In genomic region chr4:127023201-127023600, GRCm38 (mm10) we compare ENCODE assay signal across 9 mouse cellular contexts. TPM values are rescaled to one million over a fixed set of nuclear protein-coding genes. Genes with fewer than 3 reads are reported as not detected.
DNase-seq lines count a peak whose midpoint lies in the region; ATAC-seq and TF ChIP-seq lines count a peak whose summit lies in the region.
"Had no signal": no experiment of that assay in that cellular context is flagged by ENCODE, and none has a peak within 500 bp of the region (broad histone marks: within the 10 kb centered on the region; RNA-seq: fewer than 3 reads in every experiment).

No protein-coding gene starts in this region.

- WGBS in kidney, adult 2 months, result under 1% methylated on average over 9 of the region's 9 CpGs
- WGBS in bone marrow, adult 2 months, result 1% methylated on average over 9 of the region's 9 CpGs
- 3% methylated on average over 9 of the region's 9 CpGs for WGBS in hindbrain, embryonic 14.5 days
- under 1% methylated on average over 9 of the region's 9 CpGs for WGBS in midbrain, embryonic 14.5 days

- no peak for TF ChIP-seq POLR2A in kidney, adult 2 months (IDR thresholded peaks at IDR 0.05; ENCODE audit: low read depth, low read length)
- no peak for TF ChIP-seq POLR2A in bone marrow, adult 2 months (IDR thresholded peaks at IDR 0.05; ENCODE audit: borderline replicate concordance, control insufficient read depth, low read depth, low read length)

- H3K9ac ChIP-seq in hindbrain, embryonic 14.5 days, result peak overlapping the region; percentile 100
- peak overlapping the region; percentile 100; the same call in 1 of the 2 replicates for H3K9ac ChIP-seq in midbrain, embryonic 14.5 days (replicated peaks; ENCODE audit: low read length)

- H3K9me3 ChIP-seq in hindbrain, embryonic 14.5 days (ENCODE audit: control insufficient read depth, low read length), result no peaks in the 10 kb centered on the region
- no peaks in the 10 kb centered on the region for H3K9me3 ChIP-seq in midbrain, embryonic 14.5 days (ENCODE audit: control insufficient read depth, low read length)

- H3K4me3 ChIP-seq in kidney, adult 2 months (ENCODE audit: insufficient read depth, low read depth, low read length), result peak overlapping the region; percentile 72
- H3K4me3 ChIP-seq in bone marrow, adult 2 months (replicated peaks; ENCODE audit: control insufficient read depth, low read depth, low read length), result peak overlapping the region; percentile 88
- peak overlapping the region; percentile 100 for H3K4me3 ChIP-seq in hindbrain, embryonic 14.5 days (replicated peaks; ENCODE audit: low read length)
- H3K4me3 ChIP-seq in midbrain, embryonic 14.5 days (replicated peaks; ENCODE audit: low read depth, low read length), result peak overlapping the region; percentile 100

- H3K4me2 ChIP-seq in hindbrain, embryonic 14.5 days (replicated peaks), result peak overlapping the region; percentile 86
- peak overlapping the region; percentile 92 for H3K4me2 ChIP-seq in midbrain, embryonic 14.5 days (ENCODE audit: low read length)

- TF ChIP-seq CTCF in kidney, adult 2 months (conservative IDR thresholded peaks at IDR 0.05; ENCODE audit: insufficient read depth, insufficient read length, low read depth, low read length), result no peak
- no peak for TF ChIP-seq CTCF in bone marrow, adult 2 months (IDR thresholded peaks at IDR 0.05; ENCODE audit: control insufficient read depth, insufficient read depth, low read length)

- H3K27ac ChIP-seq in kidney, adult 2 months (ENCODE audit: insufficient read depth, low read depth, low read length), result no peak overlapping the region
- no peak overlapping the region for H3K27ac ChIP-seq in bone marrow, adult 2 months (ENCODE audit: control insufficient read depth, insufficient read depth, low read depth, low read length, poor library complexity)
- H3K27ac ChIP-seq in hindbrain, embryonic 14.5 days, result no peak overlapping the region
- no peak overlapping the region for H3K27ac ChIP-seq in midbrain, embryonic 14.5 days (replicated peaks; ENCODE audit: low read depth, low read length)

- DNase-seq in kidney, adult 2 months, result peak; percentile 8
- DNase-seq in kidney, postnatal 25 days, result no peak
- DNase-seq in hindbrain, embryonic 14.5 days (ENCODE audit: low spot score), result no peak
- no peak for DNase-seq in midbrain, embryonic 14.5 days
- no peak for DNase-seq in adrenal gland, adult 2 months
- no peak for DNase-seq in adrenal gland, postnatal 36 days

- peaks cover 23% of the 10 kb centered on the region for H3K36me3 ChIP-seq in kidney, adult 2 months (ENCODE audit: control insufficient read depth, insufficient read depth, low read length)
- H3K36me3 ChIP-seq in hindbrain, embryonic 14.5 days (replicated peaks; ENCODE audit: control insufficient read depth, insufficient read depth), result peaks cover 54% of the 10 kb centered on the region
- peaks cover 53% of the 10 kb centered on the region for H3K36me3 ChIP-seq in midbrain, embryonic 14.5 days (ENCODE audit: control insufficient read depth, insufficient read depth, low read length)

- no peaks in the 10 kb centered on the region for H3K27me3 ChIP-seq in kidney, adult 2 months (replicated peaks; ENCODE audit: control insufficient read depth, insufficient read depth, low read length)
- H3K27me3 ChIP-seq in hindbrain, embryonic 14.5 days (ENCODE audit: control insufficient read depth, insufficient read depth, low read length), result no peaks in the 10 kb centered on the region
- H3K27me3 ChIP-seq in midbrain, embryonic 14.5 days (ENCODE audit: control insufficient read depth, insufficient read depth, low read length), result no peaks in the 10 kb centered on the region
- H3K27me3 ChIP-seq: Patski had no signal

- ATAC-seq in hindbrain, embryonic 14.5 days (ENCODE audit: low FRiP score), result no peak
- ATAC-seq in midbrain, embryonic 14.5 days (ENCODE audit: low FRiP score, low TSS enrichment), result no peak
- ATAC-seq in megakaryocyte-erythroid progenitor cell, adult 5-6 weeks (replicated peaks; ENCODE audit: low FRiP score, low TSS enrichment, poor library complexity, severe bottlenecking), result no peak
- ATAC-seq: Patski had no signal

- peaks cover 2% of the 10 kb centered on the region; the same call in 1 of the 2 replicates for H3K4me1 ChIP-seq in kidney, adult 2 months (ENCODE audit: control insufficient read depth, insufficient read depth, low read length)
- H3K4me1 ChIP-seq in bone marrow, adult 2 months (ENCODE audit: control insufficient read depth, insufficient read depth, low read length), result no peaks in the 10 kb centered on the region; the same call in 1 of the 2 replicates
- peaks cover 30% of the 10 kb centered on the region for H3K4me1 ChIP-seq in hindbrain, embryonic 14.5 days (replicated peaks; ENCODE audit: control insufficient read depth, insufficient read depth, low read length)
- peaks cover 29% of the 10 kb centered on the region for H3K4me1 ChIP-seq in midbrain, embryonic 14.5 days (ENCODE audit: control insufficient read depth, insufficient read depth, low read length)

RNA-seq across cellular contexts. Expression of gene Sfpq, which starts 2.1 kb away (rescaled TPM):
- 22.3 and 24.1 TPM in 2 replicates for polyA plus RNA-seq in kidney, adult 2 months (2012; rRNA removed)
- 379 and 425 TPM in 2 replicates for polyA plus RNA-seq in bone marrow, adult 2 months (2011; ENCODE audit: insufficient read depth, insufficient read length, low replicate concordance, missing spikeins)
- polyA plus RNA-seq in hindbrain, embryonic 14.5 days (2014; fragmentation: Nextera tagmentation; extraction: Ambion mirVana), result 92.5 and 102 TPM in 2 replicates
- polyA plus RNA-seq in midbrain, embryonic 14.5 days (2014; fragmentation: Nextera tagmentation; extraction: Ambion mirVana), result 119 and 131 TPM in 2 replicates
- 426 and 540 TPM in 2 replicates for total RNA-seq in megakaryocyte-erythroid progenitor cell, adult 5-6 weeks (2014; fragmentation: Nextera tagmentation)
- 945 and 968 TPM in 2 replicates for total RNA-seq in megakaryocyte-erythroid progenitor cell, adult 5-6 weeks (2017)
- 100 to 1,000 TPM; 122 to 268 TPM for total RNA-seq in adrenal gland, adult 2 months (2021)
- polyA plus RNA-seq in adrenal gland, adult 2 months (2012; rRNA removed), result 67.9 and 79.2 TPM in 2 replicates
- total RNA-seq in adrenal gland, postnatal 36 days (2021), result 100 to 1,000 TPM; 145 to 225 TPM

RNA-seq across cellular contexts. Expression of gene Zmym1, which starts 37.8 kb away (rescaled TPM):
- 1.0 and 1.3 TPM in 2 replicates for polyA plus RNA-seq in kidney, adult 2 months (2012; rRNA removed)
- 10.7 and 20.6 TPM in 2 replicates for polyA plus RNA-seq in bone marrow, adult 2 months (2011; ENCODE audit: insufficient read depth, insufficient read length, low replicate concordance, missing spikeins)
- polyA plus RNA-seq in hindbrain, embryonic 14.5 days (2014; fragmentation: Nextera tagmentation; extraction: Ambion mirVana), result 31.6 and 31.9 TPM in 2 replicates
- polyA plus RNA-seq in midbrain, embryonic 14.5 days (2014; fragmentation: Nextera tagmentation; extraction: Ambion mirVana), result 20.1 and 38.2 TPM in 2 replicates
- total RNA-seq in megakaryocyte-erythroid progenitor cell, adult 5-6 weeks (2014; fragmentation: Nextera tagmentation), result 13.6 and 16.8 TPM in 2 replicates
- total RNA-seq in megakaryocyte-erythroid progenitor cell, adult 5-6 weeks (2017), result 19.8 and 20.0 TPM in 2 replicates
- total RNA-seq in adrenal gland, adult 2 months (2021), result 1 to 10 TPM; 5.9 to 7.3 TPM
- 0.47 TPM in 2 replicates for polyA plus RNA-seq in adrenal gland, adult 2 months (2012; rRNA removed)
- 1 to 10 TPM; 7.7 to 7.8 TPM for total RNA-seq in adrenal gland, postnatal 36 days (2021)

RNA-seq across cellular contexts. Expression of gene Zmym6, which starts 54.0 kb away (rescaled TPM):
- polyA plus RNA-seq in kidney, adult 2 months (2012; rRNA removed), result 5.2 and 5.3 TPM in 2 replicates
- polyA plus RNA-seq in bone marrow, adult 2 months (2011; ENCODE audit: insufficient read depth, insufficient read length, low replicate concordance, missing spikeins), result 2.8 and 3.0 TPM in 2 replicates
- polyA plus RNA-seq in hindbrain, embryonic 14.5 days (2014; fragmentation: Nextera tagmentation; extraction: Ambion mirVana), result 33.8 and 34.0 TPM in 2 replicates
- 33.4 and 42.8 TPM in 2 replicates for polyA plus RNA-seq in midbrain, embryonic 14.5 days (2014; fragmentation: Nextera tagmentation; extraction: Ambion mirVana)
- total RNA-seq in megakaryocyte-erythroid progenitor cell, adult 5-6 weeks (2014; fragmentation: Nextera tagmentation), result 12.3 and 17.9 TPM in 2 replicates
- total RNA-seq in megakaryocyte-erythroid progenitor cell, adult 5-6 weeks (2017), result 11.2 and 14.4 TPM in 2 replicates
- total RNA-seq in adrenal gland, adult 2 months (2021), result 10 to 100 TPM; 14.2 to 15.3 TPM
- 1.7 and 1.9 TPM in 2 replicates for polyA plus RNA-seq in adrenal gland, adult 2 months (2012; rRNA removed)
- total RNA-seq in adrenal gland, postnatal 36 days (2021), result 10 to 100 TPM; 12.0 to 15.3 TPM

RNA-seq across cellular contexts. Expression of gene Zmym4, which starts 55.3 kb away (rescaled TPM):
- polyA plus RNA-seq in kidney, adult 2 months (2012; rRNA removed), result 5.2 and 6.0 TPM in 2 replicates
- polyA plus RNA-seq in bone marrow, adult 2 months (2011; ENCODE audit: insufficient read depth, insufficient read length, low replicate concordance, missing spikeins), result 4.5 and 10.6 TPM in 2 replicates
- 27.5 and 31.3 TPM in 2 replicates for polyA plus RNA-seq in hindbrain, embryonic 14.5 days (2014; fragmentation: Nextera tagmentation; extraction: Ambion mirVana)
- polyA plus RNA-seq in midbrain, embryonic 14.5 days (2014; fragmentation: Nextera tagmentation; extraction: Ambion mirVana), result 33.7 and 37.7 TPM in 2 replicates
- 38.7 and 57.2 TPM in 2 replicates for total RNA-seq in megakaryocyte-erythroid progenitor cell, adult 5-6 weeks (2014; fragmentation: Nextera tagmentation)
- total RNA-seq in megakaryocyte-erythroid progenitor cell, adult 5-6 weeks (2017), result 41.2 and 56.1 TPM in 2 replicates
- 10 to 100 TPM; 32.9 to 38.5 TPM for total RNA-seq in adrenal gland, adult 2 months (2021)
- 2.9 and 3.4 TPM in 2 replicates for polyA plus RNA-seq in adrenal gland, adult 2 months (2012; rRNA removed)
- 10 to 100 TPM; 42.9 to 46.7 TPM for total RNA-seq in adrenal gland, postnatal 36 days (2021)
